Mouse (Mus musculus) limb, embryonic 15.5 days (tissue): Measurements from ENCODE around the gene Gm45213. TPM values are rescaled to one million over a fixed set of nuclear protein-coding genes. Genes with fewer than 3 reads are reported as not detected.
"Not testable (repeated sequence)": the region's sequence is repeated elsewhere in the genome, so short reads cannot be mapped to it uniquely, and the experiment has no call there.

Source experiments
- ATAC-seq: fragments of 200-750 bp; cut with Nextera tagmentation; 2 replicates; pipeline ENCODE4 v1.8.0; 2017; ENCODE audit warnings: low read depth, moderate TSS enrichment; ENCODE audit not compliant: insufficient number of reproducible peaks, low FRiP score, low TSS enrichment
- H3K27ac ChIP-seq: fragments of 300-500 bp; sonication (generic); 2 replicates; pipeline ENCODE4 v1.5.1; 2015; ENCODE audit warnings: moderate library complexity, mild to moderate bottlenecking, inconsistent platforms
- H3K27me3 ChIP-seq: fragments of 300-500 bp; sonication (generic); 2 replicates; pipeline ENCODE4 v1.6.1; 2015; ENCODE audit warnings: inconsistent platforms
- H3K36me3 ChIP-seq: fragments of 300-500 bp; sonication (generic); 2 replicates; pipeline ENCODE4 v1.6.1; 2015; ENCODE audit warnings: inconsistent platforms
- H3K4me1 ChIP-seq: fragments of 300-500 bp; sonication (generic); 2 replicates; pipeline ENCODE4 v1.6.1; 2015; ENCODE audit warnings: inconsistent platforms
- H3K4me2 ChIP-seq: fragments of 300-500 bp; sonication (generic); 2 replicates; pipeline ENCODE4 v1.6.1; 2015; ENCODE audit warnings: mild to moderate bottlenecking, inconsistent platforms
- H3K4me3 ChIP-seq: fragments of 300-500 bp; sonication (generic); 2 replicates; pipeline ENCODE4 v1.5.1; 2015; ENCODE audit warnings: mild to moderate bottlenecking, inconsistent platforms
- H3K9ac ChIP-seq: fragments of 300-500 bp; sonication (generic); 2 replicates; pipeline ENCODE4 v1.6.1; 2015; ENCODE audit warnings: inconsistent platforms
- H3K9me3 ChIP-seq: fragments of 300-500 bp; sonication (generic); 2 replicates; pipeline ENCODE4 v1.6.1; 2016; ENCODE audit warnings: inconsistent platforms
- WGBS: fragments of 180-500 bp; shearing (Covaris S2); methylation state at CpG from one replicate; pipeline ENCODE4 v1.1.7; 2015; 5-methylcytosine and 5-hydroxymethylcytosine counted together
- polyA plus RNA-seq: library from polyadenylated mRNA; unstranded; fragments of >200 nt; fragmentation: Nextera tagmentation; extraction: Ambion mirVana; gene quantifications from 2 replicates; pipeline ENCODE4 v1.2.1, GENCODE M21; 2015

Gm45213 gene
- polyA plus RNA-seq, 1 experiment from 2014 or later, result not detected

DNA sequence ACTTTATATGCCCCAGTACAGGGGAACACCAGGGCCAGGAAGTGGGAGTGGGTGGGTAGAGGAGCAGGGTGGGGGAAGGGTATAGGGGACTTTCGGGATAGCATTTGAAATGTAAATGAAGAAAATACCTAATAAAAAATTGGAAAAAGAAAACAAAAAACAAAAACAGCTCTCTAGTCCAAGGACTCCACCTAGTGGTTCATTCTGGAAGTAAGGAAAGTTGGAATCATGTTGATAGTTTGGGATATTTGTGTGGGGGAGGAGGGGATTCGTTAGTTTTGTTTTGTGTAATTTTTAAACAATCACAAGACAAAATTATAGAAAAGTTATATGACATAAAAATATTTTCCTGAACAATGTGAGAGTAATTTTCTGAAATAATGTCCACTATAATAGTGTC lies 12.0 kb downstream of the Gm45213 start:
- H3K4me2 ChIP-seq, H3K9ac ChIP-seq, H3K4me1 ChIP-seq, H3K9me3 ChIP-seq, H3K27ac ChIP-seq, H3K36me3 ChIP-seq, H3K27me3 ChIP-seq, ATAC-seq, H3K4me3 ChIP-seq: not testable (repeated sequence)
- WGBS, result 4% methylated on average over 2 of the region's 2 CpGs

DNA sequence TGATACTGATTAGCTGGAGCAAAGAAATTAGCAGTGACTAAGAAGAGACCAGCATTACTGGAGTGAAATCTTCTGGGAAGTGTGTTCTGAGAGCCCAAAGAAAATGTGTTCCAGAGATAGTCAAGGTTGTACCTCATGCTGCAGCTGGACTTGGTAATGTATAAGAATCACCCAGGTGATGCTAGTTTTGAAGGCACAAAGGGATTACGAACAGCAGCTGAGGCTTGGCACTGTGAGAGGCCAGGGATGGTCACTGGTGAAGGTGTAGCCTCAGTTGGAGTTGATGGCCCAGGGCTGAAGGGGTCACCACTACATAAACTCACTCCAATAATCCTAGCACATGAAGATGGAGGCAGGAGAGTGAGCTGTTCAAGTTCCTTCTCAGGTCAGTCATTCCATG lies 15.3 kb downstream of the Gm45213 start, which contains the start of gene Snrpa1:
Gene Snrpa1 (plus strand): TSS at position 301 of the 400 bp plus-strand sequence.
- Histone ChIP-seq H3K4me2 (peak within 1 kb of the TSS; percentile 84), H3K27me3 (no peaks in the 10 kb centered on the region), H3K4me1 (peaks cover 15% of the 10 kb centered on the region), H3K27ac (no peak within 1 kb of the TSS), H3K9me3 (no peaks in the 10 kb centered on the region), H3K9ac (peak within 1 kb of the TSS; percentile 92; the same call in 1 of the 2 replicates), H3K36me3 (peaks cover 8% of the 10 kb centered on the region), H3K4me3 (peak within 1 kb of the TSS; percentile 96)
- WGBS, result 74% methylated on average over 1 of the region's 1 CpGs
- ATAC-seq, result no peak

DNA sequence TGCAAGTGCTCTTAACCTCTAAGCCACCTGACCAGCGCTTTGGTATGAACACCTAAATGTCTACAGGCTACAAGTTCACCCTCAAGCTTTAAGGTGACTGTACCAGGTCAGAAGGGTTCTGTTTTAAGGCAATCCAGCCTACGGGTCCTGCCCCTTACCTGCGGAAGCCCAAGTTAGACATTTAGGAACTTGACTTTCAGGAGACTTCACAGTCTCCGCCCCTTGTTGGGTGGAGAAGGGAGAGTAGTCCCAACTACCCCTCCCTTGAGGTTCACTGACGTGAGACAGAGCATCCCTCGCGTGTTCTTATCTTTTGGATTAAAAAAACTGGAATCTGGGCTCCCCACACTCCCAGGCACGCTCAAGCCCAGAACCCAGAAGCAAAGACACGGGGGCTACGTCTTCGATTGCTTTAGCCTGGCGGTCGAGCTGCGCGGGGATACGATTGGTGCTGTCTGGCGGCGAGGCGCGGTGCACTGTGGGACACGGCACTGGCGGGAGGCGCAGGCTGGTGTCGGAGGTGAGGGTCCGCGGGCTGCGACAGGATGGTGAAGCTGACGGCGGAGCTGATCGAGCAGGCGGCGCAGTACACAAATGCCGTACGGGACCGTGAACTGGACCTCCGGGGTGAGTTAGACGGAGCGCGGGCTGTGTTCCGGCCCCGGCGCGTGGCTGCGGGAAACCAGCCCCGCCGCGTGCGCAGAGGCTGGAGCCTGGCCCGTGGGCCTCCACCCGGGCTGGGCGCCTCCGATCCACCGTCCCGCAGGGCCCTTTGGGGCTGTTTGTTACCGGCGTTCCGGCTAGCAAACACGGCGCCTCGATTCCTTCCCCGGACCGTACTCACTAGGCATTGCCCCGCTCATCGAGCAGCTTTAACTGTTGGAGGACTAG lies 16.9 kb downstream of the Gm45213 start:
- peak; percentile 85 for ATAC-seq
- Histone ChIP-seq H3K36me3 (peaks cover 20% of the 10 kb centered on the region), H3K4me1 (peaks cover 15% of the 10 kb centered on the region), H3K27ac (peak overlapping the region; percentile 83), H3K9ac (peak overlapping the region; percentile 92), H3K4me3 (peak overlapping the region; percentile 96), H3K27me3 (no peaks in the 10 kb centered on the region), H3K9me3 (no peaks in the 10 kb centered on the region), H3K4me2 (peak overlapping the region; percentile 84)
- under 1% methylated on average over 64 of the region's 64 CpGs for WGBS

DNA sequence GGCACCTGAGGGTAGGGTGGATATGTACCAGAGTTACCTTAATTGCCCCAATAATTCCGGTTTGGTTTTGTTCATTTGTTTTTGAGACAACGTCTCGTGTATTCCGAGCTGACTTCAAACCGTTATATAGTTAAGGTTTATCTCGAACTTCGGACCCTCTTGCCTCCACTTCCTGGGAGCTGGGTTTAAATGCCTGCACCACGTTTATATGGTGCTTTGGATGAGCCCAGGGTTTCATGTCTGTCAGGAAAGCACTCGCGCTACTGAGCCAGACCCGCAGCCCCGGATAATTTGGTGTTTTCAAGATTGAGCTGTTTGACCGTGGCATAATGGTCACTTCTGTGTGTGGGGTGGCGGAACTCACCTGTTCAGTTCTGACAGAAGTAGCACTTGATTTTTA lies 17.7 kb downstream of the Gm45213 start:
- no peak overlapping the region for H3K27ac ChIP-seq
- H3K4me2 ChIP-seq, result peak overlapping the region; percentile 84
- under 1% methylated on average over 14 of the region's 14 CpGs for WGBS
- H3K27me3 ChIP-seq, result no peaks in the 10 kb centered on the region
- peaks cover 15% of the 10 kb centered on the region for H3K4me1 ChIP-seq
- H3K9ac ChIP-seq, result peak overlapping the region; percentile 92
- peaks cover 24% of the 10 kb centered on the region for H3K36me3 ChIP-seq
- no peaks in the 10 kb centered on the region for H3K9me3 ChIP-seq
- no peak for ATAC-seq
- H3K4me3 ChIP-seq, result peak overlapping the region; percentile 96

DNA sequence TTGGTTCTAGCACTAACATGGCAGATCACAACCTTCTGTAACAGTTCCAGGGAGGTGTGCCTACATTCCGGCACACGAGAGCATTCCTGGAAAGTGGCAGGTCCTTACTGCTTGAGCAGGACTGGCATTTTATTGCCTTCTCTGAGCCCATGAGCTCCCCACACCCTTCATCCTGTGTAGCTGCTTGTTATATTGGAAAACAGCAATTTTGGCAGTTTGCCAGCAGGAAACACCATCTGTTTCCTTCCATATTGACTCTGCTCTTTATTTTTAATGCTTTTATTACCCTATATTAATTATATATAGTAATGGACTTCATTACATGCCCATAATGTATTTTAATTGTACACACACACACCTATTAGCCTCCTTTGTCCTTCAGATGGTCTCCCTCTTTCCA lies 33.0 kb downstream of the Gm45213 start:
- peaks cover 20% of the 10 kb centered on the region for H3K4me1 ChIP-seq
- no peak for ATAC-seq
- no peaks in the 10 kb centered on the region for H3K9me3 ChIP-seq
- no peak overlapping the region for H3K9ac ChIP-seq
- H3K4me2 ChIP-seq, result no peak overlapping the region
- no peaks in the 10 kb centered on the region for H3K27me3 ChIP-seq
- H3K4me3 ChIP-seq, result no peak overlapping the region
- no peak overlapping the region for H3K27ac ChIP-seq
- 32% methylated on average over 2 of the region's 2 CpGs for WGBS
- peaks cover 56% of the 10 kb centered on the region for H3K36me3 ChIP-seq

DNA sequence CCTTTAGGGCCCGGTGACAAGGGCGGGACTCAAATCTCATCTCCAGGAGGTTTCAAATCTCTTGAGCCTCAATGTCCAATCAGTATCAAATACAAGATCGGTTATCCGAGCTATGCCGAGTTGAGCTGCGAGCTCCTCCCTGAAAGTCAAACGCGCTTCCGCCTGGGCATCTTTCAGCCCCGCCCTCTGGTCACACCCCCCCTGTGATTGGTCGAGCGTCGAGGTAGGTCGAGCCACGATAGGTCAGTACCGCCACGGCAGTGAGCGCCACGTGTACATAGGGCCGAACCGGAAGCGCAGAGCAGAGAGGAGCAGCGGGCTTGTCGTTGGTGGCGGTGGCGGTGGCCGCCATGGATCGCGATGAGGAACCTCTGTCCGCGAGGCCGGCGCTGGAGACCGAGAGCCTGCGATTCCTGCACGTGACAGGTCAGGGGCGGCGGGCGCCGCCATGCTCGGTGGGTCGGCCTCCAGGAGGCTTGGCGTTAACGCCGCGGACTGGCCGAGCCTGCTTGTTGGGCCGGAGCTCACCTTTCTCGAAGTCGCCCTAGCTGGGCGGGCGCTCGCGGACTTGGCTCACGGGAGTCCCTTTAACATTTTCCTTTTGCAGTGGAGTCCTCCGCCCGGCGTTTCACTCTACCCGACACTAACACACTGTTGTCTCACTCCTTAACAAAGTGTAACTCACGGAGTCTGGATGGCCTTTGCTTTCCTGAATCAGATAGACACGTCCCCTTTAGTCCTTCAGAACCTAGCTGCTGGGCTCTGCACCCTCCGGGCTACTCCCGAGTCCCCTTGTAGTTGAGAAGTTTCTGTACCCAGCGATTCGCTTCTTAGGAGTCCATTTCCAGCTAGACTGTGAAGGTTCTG lies 36.2 kb downstream of the Gm45213 start, which contains the start of gene Selenos:
Gene Selenos (plus strand): TSS at position 286 of the 867 bp plus-strand sequence.
- Histone ChIP-seq H3K4me2 (peak within 1 kb of the TSS; percentile 63), H3K4me1 (peaks cover 25% of the 10 kb centered on the region), H3K9ac (peak within 1 kb of the TSS; percentile 78), H3K36me3 (peaks cover 48% of the 10 kb centered on the region), H3K27ac (peak within 1 kb of the TSS; percentile 89), H3K4me3 (peak within 1 kb of the TSS; percentile 88), H3K9me3 (no peaks in the 10 kb centered on the region), H3K27me3 (no peaks in the 10 kb centered on the region)
- under 1% methylated on average over 62 of the region's 65 CpGs for WGBS
- peak; percentile 98 for ATAC-seq

DNA sequence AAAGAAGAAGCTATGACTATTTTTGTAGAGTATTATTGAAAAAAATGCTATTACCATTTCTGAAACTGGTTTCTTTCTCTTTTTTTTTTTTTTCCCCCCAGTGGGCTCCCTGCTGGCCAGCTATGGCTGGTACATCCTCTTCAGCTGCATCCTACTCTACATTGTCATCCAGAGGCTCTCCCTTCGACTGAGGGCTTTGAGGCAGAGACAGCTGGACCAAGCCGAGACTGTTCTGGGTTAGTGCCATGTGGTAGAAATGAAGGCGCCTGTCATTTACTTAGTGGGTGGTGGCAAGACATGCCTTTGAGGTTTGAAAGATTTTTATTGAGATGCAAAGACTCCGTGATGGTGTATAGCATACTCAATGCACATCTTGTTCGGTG lies 36.8 kb downstream of the Gm45213 start:
- Histone ChIP-seq H3K36me3 (peaks cover 46% of the 10 kb centered on the region), H3K4me1 (peaks cover 25% of the 10 kb centered on the region), H3K27ac (peak overlapping the region; percentile 89; the same call in 1 of the 2 replicates), H3K9ac (peak overlapping the region; percentile 78), H3K27me3 (no peaks in the 10 kb centered on the region), H3K9me3 (no peaks in the 10 kb centered on the region), H3K4me3 (peak overlapping the region; percentile 88), H3K4me2 (peak overlapping the region; percentile 63)
- 18% methylated on average over 5 of the region's 5 CpGs for WGBS
- no peak for ATAC-seq

DNA sequence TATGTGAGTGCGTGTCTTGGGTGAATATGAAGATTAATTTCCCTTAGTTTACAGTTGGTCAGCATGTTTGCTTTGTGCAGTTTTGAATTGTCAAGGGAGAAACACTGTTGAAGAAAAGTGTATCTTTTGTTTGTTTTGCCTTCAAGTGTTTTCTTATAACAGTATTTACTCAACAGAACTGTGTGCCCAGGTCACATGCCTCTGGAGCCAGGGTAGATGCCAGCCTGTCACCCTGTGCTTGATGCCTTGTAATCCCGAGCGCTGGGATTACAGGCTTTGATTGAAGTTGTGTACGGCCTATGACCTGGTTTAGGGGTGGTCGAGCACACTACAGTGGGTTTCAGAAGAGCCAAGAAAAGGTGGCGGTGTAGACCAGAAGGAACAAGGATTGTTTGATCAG lies 40.4 kb downstream of the Gm45213 start:
- Histone ChIP-seq H3K4me3 (no peak overlapping the region), H3K27ac (0 out of 2 replicates have a peak overlapping the region, but pooled peaks have one; percentile 3), H3K9ac (no peak overlapping the region), H3K4me1 (peaks cover 19% of the 10 kb centered on the region), H3K36me3 (peaks cover 59% of the 10 kb centered on the region), H3K27me3 (no peaks in the 10 kb centered on the region), H3K4me2 (no peak overlapping the region), H3K9me3 (no peaks in the 10 kb centered on the region)
- ATAC-seq, result no peak
- 86% methylated on average over 6 of the region's 6 CpGs for WGBS

DNA sequence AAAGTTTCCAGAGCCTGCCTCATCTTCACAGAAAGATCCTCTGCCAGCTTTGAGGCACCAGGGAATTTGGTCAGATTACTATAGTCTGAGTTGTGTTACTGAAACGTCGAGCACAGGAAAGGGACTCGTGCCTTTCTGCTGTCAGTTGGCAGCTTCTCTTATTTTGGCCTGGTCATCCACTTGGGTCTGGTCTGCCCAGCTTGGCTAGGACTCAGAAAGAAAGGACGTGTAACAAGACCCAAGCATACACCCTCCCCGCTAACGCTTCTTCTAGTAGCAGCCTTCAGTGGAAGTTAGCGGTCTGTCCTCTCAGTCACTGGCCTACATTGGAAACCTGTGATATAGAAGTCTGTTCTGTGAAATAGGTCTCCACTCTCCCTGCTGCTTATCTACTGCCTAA lies 41.1 kb downstream of the Gm45213 start:
- Histone ChIP-seq H3K36me3 (peaks cover 65% of the 10 kb centered on the region), H3K9me3 (no peaks in the 10 kb centered on the region), H3K27ac (0 out of 2 replicates have a peak overlapping the region, but pooled peaks have one; percentile 3), H3K4me2 (no peak overlapping the region), H3K4me1 (peaks cover 17% of the 10 kb centered on the region), H3K9ac (no peak overlapping the region), H3K4me3 (no peak overlapping the region), H3K27me3 (no peaks in the 10 kb centered on the region)
- WGBS, result 81% methylated on average over 7 of the region's 7 CpGs
- no peak for ATAC-seq

DNA sequence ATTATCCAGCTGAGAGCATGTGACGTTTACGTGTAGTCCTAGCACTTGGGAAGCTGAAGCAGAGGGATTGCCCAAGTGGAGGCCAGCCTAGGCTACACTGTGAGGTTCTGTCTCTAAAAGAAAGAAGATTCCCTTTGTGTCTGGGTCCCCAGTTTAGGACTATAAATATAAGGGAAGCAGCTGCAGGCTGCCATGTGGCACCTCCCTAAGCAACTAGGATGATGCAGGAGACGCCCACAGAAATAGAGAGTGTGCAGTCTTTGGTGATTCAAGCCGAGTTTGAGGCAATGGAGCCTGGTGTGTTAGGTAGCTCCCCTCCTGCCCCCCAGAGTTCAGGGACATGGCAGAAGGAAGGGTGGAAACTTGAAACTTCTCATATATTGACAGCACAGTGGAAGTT lies 44.2 kb downstream of the Gm45213 start:
- no peak overlapping the region for H3K27ac ChIP-seq

DNA sequence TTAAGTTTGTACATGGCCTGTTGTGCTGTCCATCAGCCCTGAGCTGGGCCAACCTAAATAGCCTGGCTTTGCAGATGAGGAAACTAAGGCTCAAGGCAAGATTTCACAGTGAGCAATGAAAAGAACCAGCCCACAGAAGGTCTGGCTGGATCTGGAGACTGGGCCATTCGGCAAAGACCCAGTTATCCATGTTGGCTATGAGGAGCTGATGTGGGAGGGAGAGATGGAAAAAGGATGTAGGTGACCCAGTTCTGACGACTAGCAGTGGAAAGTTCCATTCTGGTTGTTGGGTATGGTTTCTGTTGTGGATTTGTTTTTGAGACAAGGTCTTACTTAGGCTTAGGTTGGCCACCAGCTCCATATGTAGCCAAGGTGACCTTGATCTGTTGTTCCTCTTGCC lies 44.7 kb downstream of the Gm45213 start:
- H3K4me3 ChIP-seq, result no peak overlapping the region
- no peaks in the 10 kb centered on the region for H3K9me3 ChIP-seq
- no peak for ATAC-seq
- H3K9ac ChIP-seq, result no peak overlapping the region
- no peak overlapping the region for H3K27ac ChIP-seq
- H3K27me3 ChIP-seq, result no peaks in the 10 kb centered on the region
- 88% methylated on average over 2 of the region's 2 CpGs for WGBS
- H3K4me1 ChIP-seq, result no peaks in the 10 kb centered on the region
- peaks cover 91% of the 10 kb centered on the region for H3K36me3 ChIP-seq
- H3K4me2 ChIP-seq, result no peak overlapping the region

More for the DNA sequence above, 44.2 kb downstream of the Gm45213 start:
- WGBS, result 88% methylated on average over 4 of the region's 4 CpGs
- H3K9ac ChIP-seq, result no peak overlapping the region
- H3K4me3 ChIP-seq, result no peak overlapping the region
- no peak for ATAC-seq
- H3K36me3 ChIP-seq, result peaks cover 94% of the 10 kb centered on the region
- H3K4me2 ChIP-seq, result no peak overlapping the region
- no peaks in the 10 kb centered on the region for H3K4me1 ChIP-seq
- no peaks in the 10 kb centered on the region for H3K9me3 ChIP-seq
- H3K27me3 ChIP-seq, result no peaks in the 10 kb centered on the region
